Mouse (Mus musculus) liver, postnatal 0 days (tissue): ENCODE measurements around the gene Hccs. TPM values are rescaled to one million over a fixed set of nuclear protein-coding genes. Genes with fewer than 3 reads are reported as not detected.
"Not testable (repeated sequence)": the region's sequence is repeated elsewhere in the genome, so short reads cannot be mapped to it uniquely, and the experiment has no call there.

Experiments
- ATAC-seq: fragments of 200-750 bp; cut with Nextera tagmentation; 2 replicates; pipeline ENCODE4 v1.8.0; 2017; ENCODE audit warnings: mild to moderate bottlenecking, moderate library complexity
- DNase-seq: peaks from one replicate; pipeline ENCODE4 v3.0.0-alpha.2; 2016
- H3K27ac ChIP-seq: fragments of 300-500 bp; sonication (generic); 2 replicates; pipeline ENCODE4 v1.5.1; 2014; ENCODE audit warnings: antibody characterized with exemption, moderate library complexity, mild to moderate bottlenecking, low read depth
- H3K27me3 ChIP-seq: fragments of 300-500 bp; sonication (generic); 2 replicates; pipeline ENCODE4 v1.6.1; 2014; ENCODE audit warnings: low read length, control low read depth, mixed read lengths; ENCODE audit not compliant: insufficient read depth
- H3K36me3 ChIP-seq: fragments of 300-500 bp; sonication (generic); replicated peaks from 2 replicates; pipeline ENCODE4 v1.6.1; 2014; ENCODE audit warnings: mild to moderate bottlenecking, control low read depth, low read length, moderate library complexity, mixed read lengths; ENCODE audit not compliant: insufficient read depth
- H3K4me1 ChIP-seq: fragments of 300-500 bp; sonication (generic); 2 replicates; pipeline ENCODE4 v1.6.1; 2014; ENCODE audit warnings: antibody characterized with exemption, mild to moderate bottlenecking, control low read depth; ENCODE audit not compliant: insufficient read depth
- H3K4me2 ChIP-seq: fragments of 300-500 bp; sonication (generic); 2 replicates; pipeline ENCODE4 v1.6.1; 2014; ENCODE audit warnings: low read depth, mild to moderate bottlenecking, low read length, moderate library complexity, mixed read lengths
- H3K4me3 ChIP-seq: fragments of 300-500 bp; sonication (generic); 2 replicates; pipeline ENCODE4 v1.5.1; 2014; ENCODE audit warnings: low read depth, low read length
- H3K9ac ChIP-seq: fragments of 300-500 bp; sonication (generic); replicated peaks from 2 replicates; pipeline ENCODE4 v1.6.1; 2014; ENCODE audit warnings: mild to moderate bottlenecking, moderate library complexity
- H3K9me3 ChIP-seq: fragments of 300-500 bp; sonication (generic); 2 replicates; pipeline ENCODE4 v1.6.1; 2016; ENCODE audit warnings: mild to moderate bottlenecking, control low read depth, low read length, mixed read lengths
- CTCF ChIP-seq: sonication (generic); IDR thresholded peaks from 2 replicates; pipeline ENCODE4 v1.5.1; 2016; ENCODE audit warnings: antibody characterized with exemption, low read depth
- EP300 ChIP-seq: IDR thresholded peaks from 2 replicates; pipeline ENCODE4 v1.6.1; 2016; ENCODE audit warnings: antibody characterized with exemption, low read depth, mild to moderate bottlenecking
- WGBS: fragments of 180-500 bp; shearing (Covaris S2); extraction: QIAGEN DNeasy Blood & Tissue Kit; methylation state at CpG from one replicate; pipeline ENCODE4 v1.1.7; 2014; ENCODE audit not compliant: insufficient replicate concordance; 5-methylcytosine and 5-hydroxymethylcytosine counted together
- polyA plus RNA-seq: library from polyadenylated mRNA; unstranded; fragments of >200 nt; fragmentation: Nextera tagmentation; extraction: Ambion mirVana; gene quantifications from 2 replicates; pipeline ENCODE4 v1.2.1, GENCODE M21; 2015

Hccs gene
- 13.0 and 14.1 TPM in 2 replicates for polyA plus RNA-seq

DNA sequence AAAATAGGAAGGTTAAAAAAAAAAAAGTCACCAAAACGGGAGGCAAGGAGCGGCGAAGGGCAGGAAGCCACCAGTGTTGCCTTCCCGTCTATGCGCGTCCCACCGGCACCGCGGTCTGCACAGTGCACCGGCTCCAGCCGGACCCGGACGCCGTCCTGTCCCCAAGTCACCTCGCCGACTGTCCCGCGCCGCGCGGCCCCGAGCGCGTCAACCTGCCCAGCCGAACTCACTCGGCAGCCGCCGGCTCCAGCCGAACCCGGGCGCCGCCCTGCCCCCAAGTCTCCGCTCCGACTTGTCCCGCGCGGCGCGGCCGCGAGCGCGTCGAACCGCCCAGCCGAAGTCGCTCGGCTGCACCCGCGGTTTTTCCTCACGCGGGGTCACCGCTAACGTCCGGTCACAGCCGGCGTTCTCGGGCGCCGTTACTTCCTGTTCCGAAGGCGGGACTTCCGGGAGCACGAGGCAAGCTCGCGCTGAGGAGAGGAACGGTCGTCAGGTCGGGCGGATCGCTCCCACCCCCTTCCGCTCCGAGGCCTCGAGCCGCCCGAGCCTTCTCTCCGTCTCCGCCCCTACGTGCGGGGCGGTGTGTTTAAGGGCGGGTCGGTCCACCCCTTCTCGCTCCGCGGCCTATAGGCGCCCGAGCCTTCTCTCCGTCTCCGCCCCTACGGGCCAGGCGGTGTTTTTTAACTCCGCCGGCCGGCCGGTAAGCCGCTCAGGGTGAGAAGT lies at the start of gene Hccs:
Hccs (minus strand) TSS at position 428 of the 723 bp plus-strand sequence.
- 25% methylated on average over 92 of the region's 97 CpGs for WGBS
- Histone ChIP-seq H3K27me3 (no peaks in the 10 kb centered on the region), H3K4me1 (no peaks in the 10 kb centered on the region), H3K9ac (peak within 1 kb of the TSS; percentile 72), H3K9me3 (no peaks in the 10 kb centered on the region), H3K4me2 (peak within 1 kb of the TSS; percentile 73), H3K36me3 (peaks cover 9% of the 10 kb centered on the region), H3K27ac (peak within 1 kb of the TSS; percentile 83), H3K4me3 (peak within 1 kb of the TSS; percentile 66)
- DNase-seq (peak; percentile 90), ATAC-seq (peak; percentile 99)
- TF ChIP-seq EP300 (no peak), CTCF (no peak)

DNA sequence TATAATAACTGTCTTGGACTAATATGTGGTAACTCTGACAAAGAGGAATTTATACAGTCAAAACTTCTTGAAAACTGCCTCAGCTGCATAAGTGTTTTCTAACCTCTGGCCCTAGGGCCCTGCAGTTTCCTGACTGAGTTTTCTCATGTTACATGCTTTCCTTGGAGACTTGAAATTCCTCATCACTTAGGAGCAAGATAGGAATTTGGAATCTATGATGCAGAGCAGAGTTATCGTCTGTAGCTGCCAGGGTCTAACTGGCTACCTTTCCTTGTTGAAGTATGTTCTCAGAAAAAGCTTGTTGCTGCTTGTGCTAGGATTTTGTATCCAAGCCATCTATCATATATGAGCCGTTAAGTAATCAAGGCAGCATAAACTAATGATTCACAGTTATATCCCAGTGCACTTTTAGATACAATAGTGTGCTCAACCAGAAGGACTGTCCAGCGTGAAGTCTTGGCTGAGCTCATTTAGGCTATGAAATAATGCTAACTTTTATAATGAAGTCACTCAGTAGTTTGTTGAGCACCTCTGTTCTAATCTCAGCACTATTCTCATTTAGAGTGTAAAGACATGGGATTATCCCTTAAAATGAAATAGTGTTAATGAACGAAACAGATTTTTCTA lies 37.1 kb upstream of the Hccs start:
- WGBS = 69% methylated on average over 4 of the region's 4 CpGs
- TF ChIP-seq CTCF (no peak), EP300 (no peak)
- H3K36me3 ChIP-seq = no peaks in the 10 kb centered on the region
- H3K9me3 ChIP-seq = no peaks in the 10 kb centered on the region
- no peaks in the 10 kb centered on the region for H3K27me3 ChIP-seq
- no peak overlapping the region for H3K9ac ChIP-seq
- ATAC-seq = no peak
- H3K4me2 ChIP-seq = no peak overlapping the region
- DNase-seq = no peak
- no peaks in the 10 kb centered on the region for H3K4me1 ChIP-seq
- no peak overlapping the region for H3K27ac ChIP-seq
- H3K4me3 ChIP-seq = no peak overlapping the region

DNA sequence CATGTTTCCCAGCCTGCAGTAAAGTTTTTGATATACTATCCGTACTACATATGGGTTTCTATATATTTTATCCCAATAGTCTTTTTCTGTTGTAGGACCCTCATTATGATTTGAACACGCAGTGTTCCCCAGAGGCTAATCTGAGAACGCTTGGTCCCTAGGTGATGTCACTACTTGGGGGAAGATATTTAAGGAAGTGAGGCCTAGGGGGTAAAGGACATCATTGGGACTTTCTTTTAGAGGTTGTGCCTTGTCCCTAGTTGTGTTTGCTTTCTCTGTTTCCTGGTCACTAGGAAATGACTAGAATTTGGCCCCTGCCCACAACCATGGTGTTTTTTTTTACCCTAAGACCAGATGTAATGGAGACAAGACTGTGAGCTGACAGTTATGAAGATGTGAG lies 18.0 kb upstream of the Hccs start:
- no peak for DNase-seq
- Histone ChIP-seq H3K27ac (no peak overlapping the region), H3K4me2 (no peak overlapping the region), H3K36me3 (no peaks in the 10 kb centered on the region), H3K9me3 (no peaks in the 10 kb centered on the region), H3K4me3 (no peak overlapping the region), H3K9ac (no peak overlapping the region), H3K4me1 (no peaks in the 10 kb centered on the region), H3K27me3 (no peaks in the 10 kb centered on the region)
- WGBS = 58% methylated on average over 3 of the region's 3 CpGs
- TF ChIP-seq EP300 = no peak
- no peak for TF ChIP-seq CTCF
- no peak for ATAC-seq

DNA sequence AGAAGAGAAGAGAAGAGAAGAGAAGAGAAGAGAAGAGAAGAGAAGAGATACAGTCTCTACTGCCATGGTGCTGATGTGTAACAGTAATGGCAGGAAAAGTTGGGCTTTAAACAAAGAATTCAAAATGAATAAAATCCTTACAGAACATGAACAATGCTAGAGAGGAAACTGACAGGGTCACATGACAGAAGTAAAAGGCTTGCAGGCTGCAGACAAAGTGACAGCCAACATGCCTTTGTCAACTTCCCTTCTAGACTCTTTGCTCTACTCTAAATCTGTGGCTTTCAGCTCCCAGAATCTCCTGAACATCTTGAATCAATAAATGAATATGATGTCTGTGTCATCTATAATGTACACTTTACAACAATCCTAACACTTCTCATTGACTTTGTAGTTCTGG lies 17.4 kb upstream of the Hccs start:
- H3K27ac ChIP-seq = no peak overlapping the region
- H3K9ac ChIP-seq = no peak overlapping the region
- ATAC-seq (no peak), DNase-seq (no peak)
- no peaks in the 10 kb centered on the region for H3K36me3 ChIP-seq
- no peaks in the 10 kb centered on the region for H3K27me3 ChIP-seq
- H3K4me1 ChIP-seq = no peaks in the 10 kb centered on the region
- no peak overlapping the region for H3K4me3 ChIP-seq
- no peak overlapping the region for H3K4me2 ChIP-seq
- TF ChIP-seq EP300 (no peak), CTCF (no peak)
- H3K9me3 ChIP-seq = no peaks in the 10 kb centered on the region

- no peak overlapping the region for H3K4me2 ChIP-seq
- H3K27ac ChIP-seq = no peak overlapping the region
- no peaks in the 10 kb centered on the region for H3K27me3 ChIP-seq
- TF ChIP-seq CTCF (peak; percentile 44), EP300 (no peak)
- no peaks in the 10 kb centered on the region for H3K36me3 ChIP-seq
- 38% methylated on average over 3 of the region's 3 CpGs for WGBS
- ATAC-seq (no peak), DNase-seq (peak; percentile 20)
- H3K4me1 ChIP-seq = no peaks in the 10 kb centered on the region
- no peak overlapping the region for H3K9ac ChIP-seq
- H3K9me3 ChIP-seq = no peaks in the 10 kb centered on the region
- H3K4me3 ChIP-seq = no peak overlapping the region
Measured at GRCm38 (mm10) chrX:169332264-169332663, 12.1 kb upstream of the Hccs start.

DNA sequence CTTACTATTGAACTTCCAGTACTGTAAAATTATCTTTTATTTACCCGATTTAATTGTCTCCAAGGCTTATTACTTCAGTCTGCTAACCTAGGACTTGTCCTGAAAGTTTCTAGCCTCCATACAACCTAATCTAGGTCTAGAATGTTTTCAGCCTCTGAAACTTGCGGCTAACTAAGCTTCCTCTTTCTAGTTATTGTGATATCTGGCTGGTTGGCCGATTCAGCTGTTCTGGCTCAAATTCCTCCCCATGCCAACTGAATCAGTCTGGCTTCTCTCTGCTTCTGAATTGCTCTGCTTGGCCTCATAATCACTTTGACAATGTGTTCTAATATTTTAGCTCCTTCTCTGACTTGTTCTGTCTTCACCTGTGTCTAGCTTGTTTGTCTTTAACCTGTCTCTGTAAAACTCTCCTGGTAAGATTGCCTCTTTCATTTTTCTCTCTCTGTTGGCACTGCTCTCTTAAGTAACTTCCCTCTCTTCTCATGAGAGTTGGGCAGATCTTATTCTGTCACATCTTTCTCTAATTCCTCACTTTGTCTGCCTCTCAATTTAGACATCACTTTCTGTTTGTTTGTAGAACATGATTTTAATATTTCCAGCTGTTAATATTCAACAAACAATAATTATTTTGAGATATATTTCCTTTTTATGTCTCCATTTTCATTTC lies 5.9 kb upstream of the Hccs start:
- Histone ChIP-seq H3K9ac (no peak overlapping the region), H3K4me2 (no peak overlapping the region), H3K27ac (no peak overlapping the region), H3K36me3 (no peaks in the 10 kb centered on the region), H3K4me3 (no peak overlapping the region), H3K9me3 (no peaks in the 10 kb centered on the region), H3K4me1 (no peaks in the 10 kb centered on the region), H3K27me3 (no peaks in the 10 kb centered on the region)
- 60% methylated on average over 3 of the region's 3 CpGs for WGBS
- DNase-seq (no peak), ATAC-seq (no peak)
- no peak for TF ChIP-seq CTCF

DNA sequence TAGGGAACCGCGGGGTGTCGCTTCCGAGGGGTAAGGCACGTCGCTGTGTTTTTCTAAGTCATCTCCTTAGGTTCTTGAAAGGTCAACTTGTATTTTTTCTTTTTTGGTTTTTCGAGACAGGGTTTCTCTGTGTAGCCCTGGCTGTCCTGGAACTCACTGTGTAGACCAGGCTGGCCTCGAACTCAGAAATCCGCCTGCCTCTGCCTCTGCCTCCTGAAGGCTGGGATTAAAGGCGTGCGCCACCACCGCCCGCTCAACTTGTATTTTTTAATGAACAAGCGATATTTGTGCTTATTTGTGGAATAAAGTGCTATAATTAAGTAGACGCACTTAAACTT lies 465 bp upstream of the Hccs start:
- H3K36me3 ChIP-seq, H3K27me3 ChIP-seq, H3K4me1 ChIP-seq, H3K9me3 ChIP-seq, DNase-seq: not testable (repeated sequence)
- Histone ChIP-seq H3K4me2 (peak overlapping the region; percentile 73), H3K9ac (peak overlapping the region; percentile 72; the same call in 1 of the 2 replicates), H3K27ac (0 out of 2 replicates have a peak overlapping the region, but pooled peaks have one; percentile 83), H3K4me3 (peak overlapping the region; percentile 66)
- 36% methylated on average over 15 of the region's 15 CpGs for WGBS
- peak; percentile 5 for ATAC-seq
